Mouse (Mus musculus) cortical plate, adult 2 months (tissue): ENCODE results near the gene Tmem168.

Experiments used
- CTCF ChIP-seq: fragments of 200-500 bp; IDR thresholded peaks from 2 replicates; pipeline ENCODE4 v1.5.1; 2011; ENCODE audit warnings: mild to moderate bottlenecking, control low read depth, low read length; ENCODE audit not compliant: insufficient read depth; ENCODE audit errors: extremely low read depth
- POLR2A ChIP-seq: fragments of 200-500 bp; IDR thresholded peaks from 2 replicates; pipeline ENCODE4 v1.6.1; 2011; ENCODE audit warnings: mild to moderate bottlenecking, low read length, control low read depth; ENCODE audit not compliant: insufficient read depth; ENCODE audit errors: extremely low read depth

DNA sequence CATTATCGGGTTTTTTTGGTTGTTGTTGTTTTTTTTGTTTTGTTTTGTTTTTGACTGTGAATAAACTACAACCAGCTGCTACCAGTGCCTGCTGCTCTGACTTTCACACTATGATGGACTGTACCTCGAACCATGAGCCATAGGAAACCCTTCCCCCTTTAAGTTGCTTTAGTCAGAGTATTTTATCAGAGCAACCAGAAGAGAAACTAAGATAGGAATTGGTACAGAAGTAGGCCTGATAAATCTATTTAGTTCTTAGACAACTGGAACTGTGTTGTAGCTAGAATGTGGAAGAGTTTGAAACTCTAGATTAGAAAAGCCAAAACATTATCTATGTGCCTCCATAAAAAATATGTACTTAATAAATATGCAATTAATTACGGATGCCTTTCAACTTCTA, 44.4 kb upstream of the Tmem168 start:
- TF ChIP-seq CTCF (no peak), POLR2A (no peak)
